ENCODE assay signal across 8 mouse cellular contexts in the genomic region with DNA sequence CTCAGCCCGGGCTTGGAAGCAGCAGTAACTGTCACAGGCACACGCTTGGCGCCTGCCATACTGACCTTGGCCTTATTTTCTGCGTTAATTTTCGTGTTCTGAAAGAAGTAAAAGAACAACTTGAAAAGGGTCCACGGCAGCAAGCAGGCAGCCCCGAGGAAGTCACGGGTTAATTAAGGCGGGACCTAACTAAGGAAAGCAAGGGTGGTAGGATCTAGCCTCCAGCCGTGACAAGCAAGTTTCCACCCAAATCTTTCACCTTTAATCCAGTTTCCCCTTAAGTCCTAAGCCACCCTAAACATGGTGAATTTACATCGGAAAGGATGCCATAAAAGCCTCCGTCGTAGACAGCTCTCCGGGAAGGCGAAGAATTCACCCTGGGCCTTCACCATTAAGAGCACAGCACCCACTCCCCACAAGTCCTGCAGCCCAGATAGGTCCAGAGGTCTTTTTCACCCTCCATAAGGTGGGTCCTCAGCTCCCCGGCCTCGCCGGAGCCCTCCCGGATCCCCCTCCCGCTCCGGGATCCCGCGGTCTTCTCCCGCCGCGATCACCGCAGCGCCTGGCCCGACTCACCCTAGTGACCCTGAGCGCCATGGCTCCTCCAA. TPM values are rescaled to one million over a fixed set of nuclear protein-coding genes. Genes with fewer than 3 reads are reported as not detected.
A peak's percentile ranks its signal among the peaks of the same experiment; 100 is the strongest.
DNase-seq lines count a peak whose midpoint lies in the region; ATAC-seq and TF ChIP-seq lines count a peak whose summit lies in the region.

No protein-coding gene starts in this region.

- H3K4me1 ChIP-seq in kidney, adult 2 months (ENCODE audit: control insufficient read depth, insufficient read depth, low read length) = no peaks in the 10 kb centered on the region
- peaks cover 62% of the 10 kb centered on the region for H3K4me1 ChIP-seq in G1E (ENCODE audit: insufficient read depth, low read depth, low read length)
- peaks cover 36% of the 10 kb centered on the region for H3K4me1 ChIP-seq in forebrain, embryonic 10.5 days
- H3K4me1 ChIP-seq in limb, embryonic 15.5 days = peaks cover 16% of the 10 kb centered on the region
- H3K4me1 ChIP-seq in neural tube, embryonic 14.5 days (ENCODE audit: control insufficient read depth, insufficient read depth, low read length) = no peaks in the 10 kb centered on the region; the same call in 1 of the 2 replicates

- no peaks in the 10 kb centered on the region for H3K27me3 ChIP-seq in kidney, adult 2 months (replicated peaks; ENCODE audit: control insufficient read depth, insufficient read depth, low read length)
- H3K27me3 ChIP-seq in G1E (ENCODE audit: insufficient read depth, low read length) = no peaks in the 10 kb centered on the region
- H3K27me3 ChIP-seq in forebrain, embryonic 10.5 days (ENCODE audit: poor library complexity, severe bottlenecking) = no peaks in the 10 kb centered on the region
- no peaks in the 10 kb centered on the region for H3K27me3 ChIP-seq in limb, embryonic 15.5 days
- H3K27me3 ChIP-seq in neural tube, embryonic 14.5 days (ENCODE audit: control insufficient read depth, insufficient read depth, low read length) = no peaks in the 10 kb centered on the region

- H3K9me3 ChIP-seq in G1E (replicated peaks) = no peaks in the 10 kb centered on the region
- no peaks in the 10 kb centered on the region for H3K9me3 ChIP-seq in forebrain, embryonic 10.5 days
- no peaks in the 10 kb centered on the region for H3K9me3 ChIP-seq in limb, embryonic 15.5 days
- H3K9me3 ChIP-seq in neural tube, embryonic 14.5 days (ENCODE audit: control insufficient read depth, low read length) = no peaks in the 10 kb centered on the region

- H3K4me2 ChIP-seq in limb, embryonic 15.5 days = peak overlapping the region; percentile 91
- H3K4me2 ChIP-seq in neural tube, embryonic 14.5 days (ENCODE audit: low read depth, low read length) = peak overlapping the region; percentile 96

- TF ChIP-seq POLR2A in kidney, adult 2 months (IDR thresholded peaks at IDR 0.05; ENCODE audit: low read depth, low read length) = no peak

- under 1% methylated on average over 30 of the region's 30 CpGs for WGBS in kidney, adult 2 months
- under 1% methylated on average over 30 of the region's 30 CpGs for WGBS in forebrain, embryonic 10.5 days
- under 1% methylated on average over 30 of the region's 30 CpGs for WGBS in limb, embryonic 15.5 days
- WGBS in neural tube, embryonic 14.5 days = under 1% methylated on average over 29 of the region's 30 CpGs

- peak overlapping the region; percentile 72 for H3K9ac ChIP-seq in limb, embryonic 15.5 days
- 0 out of 2 replicates have a peak overlapping the region, but pooled peaks have one; percentile 12 for H3K9ac ChIP-seq in neural tube, embryonic 14.5 days (replicated peaks; ENCODE audit: low read depth, low read length)

- intact Hi-C loops in gastrocnemius, postnatal 36 days (cut with DNase I) = no loop called here

- no peak for DNase-seq in kidney, adult 2 months
- DNase-seq in kidney, postnatal 10 days = no peak
- DNase-seq in G1E (ENCODE audit: low spot score) = peak; percentile 29
- DNase-seq in forebrain, embryonic 10.5 days (ENCODE audit: extremely low spot score, low spot score) = no peak
- DNase-seq in ovary, adult 18-20 months (ENCODE audit: low spot score) = no peak
- DNase-seq in gastrocnemius, postnatal 36 days = no peak

- no peaks in the 10 kb centered on the region for H3K36me3 ChIP-seq in kidney, adult 2 months (ENCODE audit: control insufficient read depth, insufficient read depth, low read length)
- H3K36me3 ChIP-seq in G1E (replicated peaks) = peaks cover 43% of the 10 kb centered on the region
- H3K36me3 ChIP-seq in forebrain, embryonic 10.5 days (replicated peaks) = peaks cover 46% of the 10 kb centered on the region
- peaks cover 10% of the 10 kb centered on the region; the same call in 1 of the 2 replicates for H3K36me3 ChIP-seq in limb, embryonic 15.5 days
- no peaks in the 10 kb centered on the region for H3K36me3 ChIP-seq in neural tube, embryonic 14.5 days (ENCODE audit: control insufficient read depth, insufficient read depth, low read length)

- no peak for TF ChIP-seq CTCF in kidney, adult 2 months (conservative IDR thresholded peaks at IDR 0.05; ENCODE audit: insufficient read depth, insufficient read length, low read depth, low read length)
- TF ChIP-seq CTCF in G1E (IDR thresholded peaks at IDR 0.05; ENCODE audit: low read depth, low read length) = no peak

- peak overlapping the region; percentile 44 for H3K4me3 ChIP-seq in kidney, adult 2 months (ENCODE audit: insufficient read depth, low read depth, low read length)
- peak overlapping the region; percentile 90 for H3K4me3 ChIP-seq in G1E (ENCODE audit: low read depth, low read length)
- peak overlapping the region; percentile 97 for H3K4me3 ChIP-seq in forebrain, embryonic 10.5 days
- H3K4me3 ChIP-seq in limb, embryonic 15.5 days = peak overlapping the region; percentile 73
- H3K4me3 ChIP-seq in neural tube, embryonic 14.5 days (ENCODE audit: low read depth, low read length) = peak overlapping the region; percentile 45

- ATAC-seq in G1E (ENCODE audit: extremely low read depth, insufficient number of reproducible peaks, low FRiP score, poor library complexity, severe bottlenecking) = no peak
- 0 out of 2 replicates have a peak, but pooled peaks have one; percentile 3 for ATAC-seq in limb, embryonic 15.5 days (ENCODE audit: insufficient number of reproducible peaks, low FRiP score, low TSS enrichment, low read depth)
- ATAC-seq in neural tube, embryonic 14.5 days (ENCODE audit: low read depth) = peak; percentile 54

- no peak overlapping the region for H3K27ac ChIP-seq in kidney, adult 2 months (ENCODE audit: insufficient read depth, low read depth, low read length)
- peak overlapping the region; percentile 99 for H3K27ac ChIP-seq in forebrain, embryonic 10.5 days
- H3K27ac ChIP-seq in limb, embryonic 15.5 days = peak overlapping the region; percentile 50; the same call in 1 of the 2 replicates
- H3K27ac ChIP-seq in neural tube, embryonic 14.5 days (ENCODE audit: low read depth, low read length) = no peak overlapping the region

RNA-seq across cellular contexts. Expression of gene Ccnb1, which starts 0.5 kb away (rescaled TPM):
- 1.0 and 1.1 TPM in 2 replicates for polyA plus RNA-seq in kidney, adult 2 months (2012; rRNA removed)
- total RNA-seq in G1E (2014; fragmentation: Nextera tagmentation) = 275 and 281 TPM in 2 replicates
- 312 and 341 TPM in 2 replicates for total RNA-seq in G1E (2017)
- polyA plus RNA-seq in G1E (2012) = 6.0 and 7.1 TPM in 2 replicates
- polyA plus RNA-seq in forebrain, embryonic 10.5 days (2016; fragmentation: Nextera tagmentation; extraction: Ambion mirVana) = 495 and 524 TPM in 2 replicates
- polyA plus RNA-seq in limb, embryonic 15.5 days (2015; fragmentation: Nextera tagmentation; extraction: Ambion mirVana) = 163 and 171 TPM in 2 replicates
- polyA plus RNA-seq in neural tube, embryonic 14.5 days (2014; fragmentation: Nextera tagmentation; extraction: Ambion mirVana) = 18.4 and 25.9 TPM in 2 replicates
- under 1 TPM; 0.64 to 0.66 TPM for total RNA-seq in gastrocnemius, postnatal 36 days (2021)

RNA-seq across cellular contexts. Expression of gene Cenph, which starts 10.2 kb away (rescaled TPM):
- polyA plus RNA-seq in kidney, adult 2 months (2012; rRNA removed) = 0.19 and 0.23 TPM in 2 replicates
- 72.2 and 79.8 TPM in 2 replicates for total RNA-seq in G1E (2014; fragmentation: Nextera tagmentation)
- 82.8 and 98.3 TPM in 2 replicates for total RNA-seq in G1E (2017)
- 45.1 and 53.4 TPM in 2 replicates for polyA plus RNA-seq in G1E (2012)
- polyA plus RNA-seq in forebrain, embryonic 10.5 days (2016; fragmentation: Nextera tagmentation; extraction: Ambion mirVana) = 73.4 and 74.5 TPM in 2 replicates
- 24.9 and 29.9 TPM in 2 replicates for polyA plus RNA-seq in limb, embryonic 15.5 days (2015; fragmentation: Nextera tagmentation; extraction: Ambion mirVana)
- 4.4 and 5.1 TPM in 2 replicates for polyA plus RNA-seq in neural tube, embryonic 14.5 days (2014; fragmentation: Nextera tagmentation; extraction: Ambion mirVana)
- under 1 TPM in 1 of 2 experiments, not detected in 1; 0.20 TPM for total RNA-seq in gastrocnemius, postnatal 36 days (2021)

RNA-seq across cellular contexts. Expression of gene Mrps36, which starts 41.5 kb away (rescaled TPM):
- 105 and 131 TPM in 2 replicates for polyA plus RNA-seq in kidney, adult 2 months (2012; rRNA removed)
- total RNA-seq in G1E (2014; fragmentation: Nextera tagmentation) (95.1 and 106 TPM in 2 replicates), G1E (2017) (210 and 276 TPM in 2 replicates)
- 238 and 317 TPM in 2 replicates for polyA plus RNA-seq in G1E (2012)
- 139 and 152 TPM in 2 replicates for polyA plus RNA-seq in forebrain, embryonic 10.5 days (2016; fragmentation: Nextera tagmentation; extraction: Ambion mirVana)
- polyA plus RNA-seq in limb, embryonic 15.5 days (2015; fragmentation: Nextera tagmentation; extraction: Ambion mirVana) = 95.1 and 109 TPM in 2 replicates
- 156 and 169 TPM in 2 replicates for polyA plus RNA-seq in neural tube, embryonic 14.5 days (2014; fragmentation: Nextera tagmentation; extraction: Ambion mirVana)
- total RNA-seq in gastrocnemius, postnatal 36 days (2021) = 100 to 1,000 TPM; 136 to 144 TPM

RNA-seq across cellular contexts. Expression of gene Slc30a5, which starts 47.3 kb away (rescaled TPM):
- polyA plus RNA-seq in kidney, adult 2 months (2012; rRNA removed) = 28.5 and 33.8 TPM in 2 replicates
- 72.5 and 82.3 TPM in 2 replicates for total RNA-seq in G1E (2014; fragmentation: Nextera tagmentation)
- total RNA-seq in G1E (2017) = 86.3 and 91.1 TPM in 2 replicates
- 7.5 and 10.0 TPM in 2 replicates for polyA plus RNA-seq in G1E (2012)
- 37.0 and 38.5 TPM in 2 replicates for polyA plus RNA-seq in forebrain, embryonic 10.5 days (2016; fragmentation: Nextera tagmentation; extraction: Ambion mirVana)
- polyA plus RNA-seq in limb, embryonic 15.5 days (2015; fragmentation: Nextera tagmentation; extraction: Ambion mirVana) = 57.4 and 64.1 TPM in 2 replicates
- 40.2 and 45.3 TPM in 2 replicates for polyA plus RNA-seq in neural tube, embryonic 14.5 days (2014; fragmentation: Nextera tagmentation; extraction: Ambion mirVana)
- 10 to 100 TPM in 1 of 2 experiments, 1 to 10 TPM in 1; 8.3 to 10.7 TPM for total RNA-seq in gastrocnemius, postnatal 36 days (2021)

RNA-seq across cellular contexts. Expression of gene Cdk7, which starts 55.2 kb away (rescaled TPM):
- 13.4 and 15.4 TPM in 2 replicates for polyA plus RNA-seq in kidney, adult 2 months (2012; rRNA removed)
- total RNA-seq in G1E (2014; fragmentation: Nextera tagmentation) (65.8 and 66.2 TPM in 2 replicates), G1E (2017) (106 and 107 TPM in 2 replicates)
- polyA plus RNA-seq in G1E (2012) = 11.3 and 28.8 TPM in 2 replicates
- 99.7 and 101 TPM in 2 replicates for polyA plus RNA-seq in forebrain, embryonic 10.5 days (2016; fragmentation: Nextera tagmentation; extraction: Ambion mirVana)
- 91.4 and 91.7 TPM in 2 replicates for polyA plus RNA-seq in limb, embryonic 15.5 days (2015; fragmentation: Nextera tagmentation; extraction: Ambion mirVana)
- polyA plus RNA-seq in neural tube, embryonic 14.5 days (2014; fragmentation: Nextera tagmentation; extraction: Ambion mirVana) = 43.6 and 44.1 TPM in 2 replicates
- 10 to 100 TPM in 1 of 2 experiments, 1 to 10 TPM in 1; 9.8 to 12.4 TPM for total RNA-seq in gastrocnemius, postnatal 36 days (2021)

Comparison
In these comparisons a context has a peak if more than half of its experiments do, and no peak if none do; other contexts are left out.
1. H3K27ac ChIP-seq: peak in forebrain, embryonic 10.5 days (single experiment) and limb, embryonic 15.5 days (single experiment); none in kidney, adult 2 months (single experiment) and neural tube, embryonic 14.5 days (single experiment).
2. H3K4me3 ChIP-seq: peak in every context shown above with its lines; median percentile 97 in forebrain, embryonic 10.5 days; 90 in G1E; 73 in limb, embryonic 15.5 days; 45 in neural tube, embryonic 14.5 days; 44 in kidney, adult 2 months.